Mouse (Mus musculus): ENCODE data around the gene Pop4.

The Pop4 gene

GRCm38 (mm10) chr7:38218631-38219367 lies 52.4 kb downstream of the Pop4 start:
- DNase-seq = no peak

- no peak for DNase-seq
These were observed 53.6 kb downstream of the Pop4 start for GRCm38 (mm10) chr7:38217417-38218171.

- no peak for DNase-seq
These were observed 55.5 kb downstream of the Pop4 start for GRCm38 (mm10) chr7:38215697-38216096.

GRCm38 (mm10) chr7:38215281-38215680 lies 55.9 kb downstream of the Pop4 start:
- no peak for DNase-seq

GRCm38 (mm10) chr7:38214473-38215214 lies 56.6 kb downstream of the Pop4 start:
- DNase-seq = peak; percentile 69 to 77

GRCm38 (mm10) chr7:38212651-38213062 lies 58.6 kb downstream of the Pop4 start:
- DNase-seq = no peak

Data from thymus, postnatal 36 days (tissue).